ENCODE assay signal across 15 mouse cellular contexts in genomic region chr8:111081580-111082258, GRCm38 (mm10). TPM values are rescaled to one million over a fixed set of nuclear protein-coding genes. Genes with fewer than 3 reads are reported as not detected.
DNase-seq lines count a peak whose midpoint lies in the region; ATAC-seq and TF ChIP-seq lines count a peak whose summit lies in the region.
"Had no signal": no experiment of that assay in that cellular context is flagged by ENCODE, and none has a peak within 500 bp of the region (broad histone marks: within the 10 kb centered on the region; RNA-seq: fewer than 3 reads in every experiment).

No protein-coding gene starts in this region.

- H3K4me2 ChIP-seq in heart, embryonic 14.5 days (ENCODE audit: low read length): no peak overlapping the region
- H3K4me2 ChIP-seq in midbrain, embryonic 11.5 days: no peak overlapping the region
- no peak overlapping the region for H3K4me2 ChIP-seq in midbrain, embryonic 15.5 days
- H3K4me2 ChIP-seq: hindbrain, embryonic 15.5 days; liver, embryonic 11.5 days had no signal

- no peak for DNase-seq in heart, postnatal 4 days
- DNase-seq in midbrain, embryonic 11.5 days (ENCODE audit: low spot score, missing footprints): no peak
- DNase-seq in brain, embryonic 14.5 days (ENCODE audit: low read depth): peak; percentile 38
- DNase-seq in kidney, postnatal 36 days: peak; percentile 3 to 22
- DNase-seq in natural killer cell, adult 2 months (ENCODE audit: low spot score in 2 of 2): no peak
- DNase-seq: adrenal gland, adult 2 months; heart, adult 11 months; lung, postnatal 10 days had no signal

- no peaks in the 10 kb centered on the region for H3K9me3 ChIP-seq in heart, embryonic 14.5 days (ENCODE audit: control insufficient read depth, low read length)
- no peaks in the 10 kb centered on the region for H3K9me3 ChIP-seq in midbrain, embryonic 11.5 days (ENCODE audit: control insufficient read depth, low read length)
- H3K9me3 ChIP-seq in midbrain, embryonic 15.5 days: no peaks in the 10 kb centered on the region
- H3K9me3 ChIP-seq: hindbrain, embryonic 15.5 days had no signal

- H3K27ac ChIP-seq in heart, embryonic 14.5 days (replicated peaks in 1 of 2; ENCODE audit: control insufficient read depth in 1 of 2, insufficient read depth in 1 of 2, low read depth in 2 of 2, low read length in 2 of 2): no peak overlapping the region
- H3K27ac ChIP-seq in midbrain, embryonic 11.5 days (ENCODE audit: low read depth, low read length): no peak overlapping the region
- H3K27ac ChIP-seq in midbrain, embryonic 15.5 days: no peak overlapping the region
- H3K27ac ChIP-seq: hindbrain, embryonic 15.5 days had no signal

- H3K36me3 ChIP-seq in heart, embryonic 14.5 days (ENCODE audit: control insufficient read depth, insufficient read depth, low read length): no peaks in the 10 kb centered on the region
- no peaks in the 10 kb centered on the region for H3K36me3 ChIP-seq in midbrain, embryonic 11.5 days (ENCODE audit: control insufficient read depth, insufficient read depth, low read length)
- no peaks in the 10 kb centered on the region for H3K36me3 ChIP-seq in midbrain, embryonic 15.5 days (replicated peaks)
- H3K36me3 ChIP-seq: hindbrain, embryonic 15.5 days had no signal

- no peak for ATAC-seq in heart, embryonic 14.5 days (ENCODE audit: insufficient number of reproducible peaks, insufficient read depth, low FRiP score, low read depth)
- peak; percentile 59; the same call in 1 of the 2 replicates for ATAC-seq in midbrain, embryonic 11.5 days (ENCODE audit: low FRiP score)
- ATAC-seq in midbrain, embryonic 15.5 days (replicated peaks): no peak
- ATAC-seq in megakaryocyte-erythroid progenitor cell, adult 5-6 weeks (replicated peaks; ENCODE audit: low FRiP score, low TSS enrichment, poor library complexity, severe bottlenecking): no peak

- H3K27me3 ChIP-seq in heart, embryonic 14.5 days (ENCODE audit: control insufficient read depth, insufficient read depth, low read length): no peaks in the 10 kb centered on the region
- H3K27me3 ChIP-seq in midbrain, embryonic 11.5 days (ENCODE audit: control insufficient read depth, insufficient read depth, low read length): no peaks in the 10 kb centered on the region
- no peaks in the 10 kb centered on the region for H3K27me3 ChIP-seq in midbrain, embryonic 15.5 days (replicated peaks)
- H3K27me3 ChIP-seq: hindbrain, embryonic 15.5 days had no signal

- no peak for TF ChIP-seq CTCF in brain, embryonic 14.5 days (IDR thresholded peaks at IDR 0.05; ENCODE audit: borderline replicate concordance, extremely low read depth, insufficient read depth, insufficient read length)

- H3K9ac ChIP-seq in heart, embryonic 14.5 days (ENCODE audit: low read length): peak overlapping the region; percentile 8; the same call in 1 of the 2 replicates
- H3K9ac ChIP-seq in midbrain, embryonic 11.5 days (ENCODE audit: low read length): no peak overlapping the region
- no peak overlapping the region for H3K9ac ChIP-seq in midbrain, embryonic 15.5 days
- H3K9ac ChIP-seq: hindbrain, embryonic 15.5 days had no signal

- no peak overlapping the region for H3K4me3 ChIP-seq in heart, embryonic 14.5 days (ENCODE audit: control insufficient read depth in 1 of 2, insufficient read depth in 1 of 2, low read depth in 1 of 2, low read length in 2 of 2)
- no peak overlapping the region for H3K4me3 ChIP-seq in midbrain, embryonic 11.5 days (ENCODE audit: low read depth, low read length)
- H3K4me3 ChIP-seq in midbrain, embryonic 15.5 days: no peak overlapping the region
- H3K4me3 ChIP-seq: hindbrain, embryonic 15.5 days had no signal

- no peak for TF ChIP-seq POLR2A in brain, embryonic 14.5 days (IDR thresholded peaks at IDR 0.05; ENCODE audit: borderline replicate concordance, extremely low read depth, insufficient read depth, insufficient read length, poor library complexity, severe bottlenecking)

- 59% methylated on average over 12 of the region's 12 CpGs for WGBS in heart, embryonic 14.5 days
- 28% methylated on average over 12 of the region's 12 CpGs for WGBS in midbrain, embryonic 11.5 days
- 27% methylated on average over 12 of the region's 12 CpGs for WGBS in midbrain, embryonic 15.5 days

- H3K4me1 ChIP-seq in heart, embryonic 14.5 days (ENCODE audit: control insufficient read depth in 2 of 2, insufficient read depth in 2 of 2, low read length in 2 of 2): no peaks in the 10 kb centered on the region; a peak in 1 of 4 replicates
- peaks cover 10% of the 10 kb centered on the region for H3K4me1 ChIP-seq in midbrain, embryonic 11.5 days (ENCODE audit: control insufficient read depth, insufficient read depth, low read length)
- H3K4me1 ChIP-seq in midbrain, embryonic 15.5 days: no peaks in the 10 kb centered on the region

RNA-seq across cellular contexts. Expression of gene Clec18a, which starts 10.5 kb away (rescaled TPM):
- polyA plus RNA-seq in heart, embryonic 14.5 days (2014; fragmentation: Nextera tagmentation; extraction: Ambion mirVana): not detected in 2 replicates
- total RNA-seq in heart, postnatal 4 days (2021): not detected
- polyA plus RNA-seq in midbrain, embryonic 11.5 days (2014; fragmentation: Nextera tagmentation; extraction: Ambion mirVana): 0.41 and 0.77 TPM in 2 replicates
- polyA plus RNA-seq in midbrain, embryonic 15.5 days (2015; fragmentation: Nextera tagmentation; extraction: Ambion mirVana): 0.53 and 0.93 TPM in 2 replicates
- 0.32 and 0.71 TPM in 2 replicates for polyA plus RNA-seq in brain, embryonic 14.5 days (2012; rRNA removed)
- total RNA-seq in megakaryocyte-erythroid progenitor cell, adult 5-6 weeks (2014; fragmentation: Nextera tagmentation): not detected in 2 replicates
- not detected in 2 replicates for total RNA-seq in megakaryocyte-erythroid progenitor cell, adult 5-6 weeks (2017)
- total RNA-seq: monocyte, adult 5-6 weeks had no signal
- polyA plus RNA-seq: liver, embryonic 11.5 days had no signal

RNA-seq across cellular contexts. Expression of gene Pdpr, which starts 12.7 kb away (rescaled TPM):
- 9.3 and 9.8 TPM in 2 replicates for polyA plus RNA-seq in heart, embryonic 14.5 days (2014; fragmentation: Nextera tagmentation; extraction: Ambion mirVana)
- 10 to 100 TPM; 51.7 to 54.3 TPM for total RNA-seq in heart, postnatal 4 days (2021)
- polyA plus RNA-seq in midbrain, embryonic 11.5 days (2014; fragmentation: Nextera tagmentation; extraction: Ambion mirVana): 5.0 and 7.1 TPM in 2 replicates
- 10.4 and 10.8 TPM in 2 replicates for polyA plus RNA-seq in midbrain, embryonic 15.5 days (2015; fragmentation: Nextera tagmentation; extraction: Ambion mirVana)
- 10.9 and 14.3 TPM in 2 replicates for polyA plus RNA-seq in brain, embryonic 14.5 days (2012; rRNA removed)
- 11.4 and 12.2 TPM in 2 replicates for total RNA-seq in megakaryocyte-erythroid progenitor cell, adult 5-6 weeks (2014; fragmentation: Nextera tagmentation)
- total RNA-seq in megakaryocyte-erythroid progenitor cell, adult 5-6 weeks (2017): 13.9 and 18.6 TPM in 2 replicates

RNA-seq across cellular contexts. Expression of gene Exosc6, which starts 25.6 kb away (rescaled TPM):
- polyA plus RNA-seq in heart, embryonic 14.5 days (2014; fragmentation: Nextera tagmentation; extraction: Ambion mirVana): 10.7 and 14.5 TPM in 2 replicates
- not detected for total RNA-seq in heart, postnatal 4 days (2021)
- 8.4 and 10.8 TPM in 2 replicates for polyA plus RNA-seq in midbrain, embryonic 11.5 days (2014; fragmentation: Nextera tagmentation; extraction: Ambion mirVana)
- not detected in 2 replicates for polyA plus RNA-seq in midbrain, embryonic 15.5 days (2015; fragmentation: Nextera tagmentation; extraction: Ambion mirVana)
- polyA plus RNA-seq in brain, embryonic 14.5 days (2012; rRNA removed): not detected in 2 replicates
- 7.6 and 11.2 TPM in 2 replicates for total RNA-seq in megakaryocyte-erythroid progenitor cell, adult 5-6 weeks (2014; fragmentation: Nextera tagmentation)
- 24.2 and 30.5 TPM in 2 replicates for total RNA-seq in megakaryocyte-erythroid progenitor cell, adult 5-6 weeks (2017)
- total RNA-seq: adrenal gland, adult 2 months; left cerebral cortex, postnatal 14 days had no signal
- polyA plus RNA-seq: hindbrain, embryonic 15.5 days had no signal

RNA-seq across cellular contexts. Expression of gene Aars, which starts 48.8 kb away (rescaled TPM):
- 31.7 and 35.4 TPM in 2 replicates for polyA plus RNA-seq in heart, embryonic 14.5 days (2014; fragmentation: Nextera tagmentation; extraction: Ambion mirVana)
- 10 to 100 TPM; 50.0 to 55.8 TPM for total RNA-seq in heart, postnatal 4 days (2021)
- 73.2 and 79.9 TPM in 2 replicates for polyA plus RNA-seq in midbrain, embryonic 11.5 days (2014; fragmentation: Nextera tagmentation; extraction: Ambion mirVana)
- 86.1 and 91.0 TPM in 2 replicates for polyA plus RNA-seq in midbrain, embryonic 15.5 days (2015; fragmentation: Nextera tagmentation; extraction: Ambion mirVana)
- polyA plus RNA-seq in brain, embryonic 14.5 days (2012; rRNA removed): 61.3 and 76.9 TPM in 2 replicates
- total RNA-seq in megakaryocyte-erythroid progenitor cell, adult 5-6 weeks (2014; fragmentation: Nextera tagmentation): 49.3 and 51.4 TPM in 2 replicates
- 55.4 and 73.2 TPM in 2 replicates for total RNA-seq in megakaryocyte-erythroid progenitor cell, adult 5-6 weeks (2017)

RNA-seq across cellular contexts. Expression of gene Ddx19b, which starts 50.2 kb away (rescaled TPM):
- 3.6 and 4.1 TPM in 2 replicates for polyA plus RNA-seq in heart, embryonic 14.5 days (2014; fragmentation: Nextera tagmentation; extraction: Ambion mirVana)
- total RNA-seq in heart, postnatal 4 days (2021): 10 to 100 TPM; 11.8 to 13.1 TPM
- 7.9 and 8.3 TPM in 2 replicates for polyA plus RNA-seq in midbrain, embryonic 11.5 days (2014; fragmentation: Nextera tagmentation; extraction: Ambion mirVana)
- polyA plus RNA-seq in midbrain, embryonic 15.5 days (2015; fragmentation: Nextera tagmentation; extraction: Ambion mirVana): 7.9 and 8.0 TPM in 2 replicates
- 9.8 and 11.1 TPM in 2 replicates for polyA plus RNA-seq in brain, embryonic 14.5 days (2012; rRNA removed)
- total RNA-seq in megakaryocyte-erythroid progenitor cell, adult 5-6 weeks (2014; fragmentation: Nextera tagmentation): 7.0 and 8.3 TPM in 2 replicates
- total RNA-seq in megakaryocyte-erythroid progenitor cell, adult 5-6 weeks (2017): 10.9 and 15.5 TPM in 2 replicates

Comparison
In these comparisons a context has a peak if more than half of its experiments do, and no peak if none do; other contexts are left out.
1. DNase-seq: peak in brain, embryonic 14.5 days (single experiment) and kidney, postnatal 36 days (2 of 2); none in heart, postnatal 4 days (single experiment), midbrain, embryonic 11.5 days (single experiment) and natural killer cell, adult 2 months (0 of 2).